Mouse (Mus musculus) bone marrow macrophage, adult 2 months (primary cell): Measurements from ENCODE around the gene Cerkl.

ENCODE experiments used
- CTCF ChIP-seq: IDR thresholded peaks from 2 replicates; pipeline ENCODE4 v1.5.1; 2012; ENCODE audit warnings: low read depth, mild to moderate bottlenecking, low read length, moderate library complexity
- POLR2A ChIP-seq: IDR thresholded peaks from 2 replicates; pipeline ENCODE4 v1.6.1; 2012; ENCODE audit warnings: mild to moderate bottlenecking, low read depth, low read length, borderline replicate concordance

DNA sequence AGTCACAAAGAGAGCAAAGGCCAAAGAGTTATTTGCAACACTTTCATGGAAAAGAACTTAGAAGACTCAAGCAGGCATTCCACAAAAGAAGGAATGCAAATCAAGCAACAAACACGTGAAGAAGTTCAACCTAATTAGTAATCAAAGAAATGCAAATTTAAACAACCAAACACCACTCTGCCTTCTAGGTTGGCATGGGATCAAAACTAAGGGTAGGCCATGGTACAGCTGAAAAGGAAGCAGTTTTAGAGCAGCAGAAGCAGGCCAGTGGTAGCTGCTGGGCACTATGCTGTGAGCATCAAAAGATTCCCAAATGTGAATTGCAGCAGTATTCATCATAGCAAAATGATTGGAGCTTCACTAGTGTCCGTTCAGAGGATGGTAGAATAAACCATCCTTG lies 59.5 kb downstream of the Cerkl start:
- TF ChIP-seq POLR2A, result no peak
- TF ChIP-seq CTCF, result no peak
